Mouse (Mus musculus): ENCODE data around the gene Fgfr1op.
A peak's percentile ranks its signal among the peaks of the same experiment; 100 is the strongest.

Gene Fgfr1op

GRCm38 (mm10) chr17:8229607-8230006 is 64.3 kb downstream of the Fgfr1op start:
- DNase-seq, result no peak

GRCm38 (mm10) chr17:8232089-8232488 is 66.8 kb downstream of the Fgfr1op start:
- DNase-seq, result peak; percentile 83 to 84

GRCm38 (mm10) chr17:8233618-8234214 is 68.4 kb downstream of the Fgfr1op start:
- peak; percentile 55 to 61 for DNase-seq

- DNase-seq, result peak in 1 of 2 experiments; percentile 31
Observed at GRCm38 (mm10) chr17:8234537-8234936, 69.2 kb downstream of the Fgfr1op start.

GRCm38 (mm10) chr17:8235743-8236142 is 70.4 kb downstream of the Fgfr1op start, which contains the start of gene Ccr6:
TSS of gene Ccr6 (plus strand) at chr17:8236043.
- peak in 1 of 2 experiments; percentile 22 for DNase-seq

DNA sequence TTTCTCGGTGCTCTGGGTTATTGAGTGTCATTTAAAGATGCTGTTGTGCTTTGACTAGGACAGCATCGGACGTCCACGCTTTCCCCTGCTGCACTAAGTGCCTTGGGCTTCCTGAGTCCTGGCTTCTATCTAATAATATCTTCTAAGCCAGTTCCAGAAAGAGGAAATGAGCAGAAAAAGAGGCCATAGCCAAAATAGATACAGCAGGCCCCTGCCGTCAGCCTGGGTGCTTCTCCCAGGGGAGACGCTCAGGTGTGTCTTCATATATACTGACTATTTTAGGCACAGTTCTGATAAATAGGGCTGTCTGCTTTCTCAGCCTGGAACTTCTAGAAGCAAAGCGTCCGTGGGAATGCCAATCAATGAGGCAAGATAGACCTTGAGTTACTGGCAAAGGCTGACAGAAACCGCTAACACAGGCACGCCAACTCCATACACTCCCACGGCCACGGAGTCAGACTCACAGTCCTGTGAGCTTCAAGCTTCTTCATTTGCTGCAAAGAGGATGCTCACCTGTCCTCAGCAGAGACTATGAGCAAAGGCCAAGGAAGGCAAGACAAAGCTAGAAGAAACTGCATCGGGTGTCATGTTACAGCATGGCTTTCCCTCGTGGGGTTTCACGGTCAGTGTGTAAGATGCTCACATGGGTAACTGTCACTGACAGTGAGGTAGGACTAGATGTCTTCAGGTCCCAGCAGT is 72.9 kb downstream of the Fgfr1op start:
- DNase-seq, result peak; percentile 76 to 77

- DNase-seq, result no peak
Observed at GRCm38 (mm10) chr17:8239561-8239960, 74.3 kb downstream of the Fgfr1op start.

- peak in 1 of 2 experiments; percentile 37 for DNase-seq
Observed at GRCm38 (mm10) chr17:8240517-8240916, 75.2 kb downstream of the Fgfr1op start.

- DNase-seq, result no peak
Observed at GRCm38 (mm10) chr17:8241645-8242044, 76.3 kb downstream of the Fgfr1op start.

GRCm38 (mm10) chr17:8242186-8242585 is 76.9 kb downstream of the Fgfr1op start:
- DNase-seq, result no peak

DNA sequence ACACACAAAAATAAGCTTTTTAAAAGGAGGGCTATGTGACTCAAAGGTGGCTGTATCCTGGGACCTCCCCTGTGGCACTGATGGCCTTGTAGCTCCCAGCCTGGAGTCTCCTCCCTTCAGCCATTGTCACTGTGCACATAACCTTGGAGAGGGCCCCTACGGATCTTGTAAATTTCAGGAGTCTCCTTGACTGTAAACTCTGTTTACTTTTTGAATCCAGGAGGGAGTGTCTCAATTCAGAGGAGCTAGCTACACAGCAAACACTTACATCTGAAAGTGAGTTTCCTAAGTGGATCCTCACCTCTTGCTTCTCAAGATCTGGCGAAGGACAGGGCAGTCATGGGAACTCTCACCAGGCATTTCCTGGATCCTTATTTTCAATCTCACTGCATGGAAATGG is 78.8 kb downstream of the Fgfr1op start:
- DNase-seq, result no peak

DNA sequence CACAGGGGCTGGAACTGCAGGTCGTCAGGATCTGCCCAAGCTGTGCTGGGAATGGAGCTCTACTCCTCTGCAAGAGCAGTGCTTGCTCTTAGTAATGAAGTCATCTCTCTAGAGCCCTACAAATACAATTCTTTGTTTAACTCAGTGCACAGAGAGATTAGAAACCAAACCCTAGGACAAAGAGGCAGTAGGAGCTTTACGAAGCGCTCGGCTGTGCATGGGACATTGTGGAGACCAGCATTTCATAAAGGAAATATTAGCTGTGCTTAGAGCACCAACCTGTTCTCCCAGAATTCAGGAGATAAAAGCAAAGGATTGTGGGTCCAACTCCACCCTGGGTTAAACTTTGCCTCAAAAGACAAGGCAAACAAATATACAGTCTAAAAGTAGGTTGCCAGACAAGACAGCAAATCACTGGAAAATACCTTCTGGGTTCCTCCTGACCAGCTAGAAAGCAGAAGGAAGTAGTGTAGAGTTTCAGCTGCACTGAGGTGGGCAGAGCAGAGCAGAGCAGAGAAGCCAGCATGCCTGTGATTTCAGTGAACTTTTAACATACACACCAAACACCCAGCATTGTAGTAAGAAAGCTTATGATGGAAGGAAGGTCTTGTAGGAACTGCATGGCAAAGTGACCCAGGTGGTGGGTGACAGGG is 80.9 kb downstream of the Fgfr1op start:
- DNase-seq, result peak; percentile 50 to 51
